Mouse (Mus musculus): ENCODE results near the gene Thoc3.

- TF ChIP-seq EP300 (IDR thresholded peaks at IDR 0.05) (no peak), CTCF (IDR thresholded peaks at IDR 0.05) (no peak)
These were observed 7.1 kb upstream of the Thoc3 start for GRCm38 (mm10) chr13:54475702-54476101.

Data from lung, postnatal 0 days (tissue).